29 mouse cellular contexts compared by ENCODE assay signal in the genomic region with DNA sequence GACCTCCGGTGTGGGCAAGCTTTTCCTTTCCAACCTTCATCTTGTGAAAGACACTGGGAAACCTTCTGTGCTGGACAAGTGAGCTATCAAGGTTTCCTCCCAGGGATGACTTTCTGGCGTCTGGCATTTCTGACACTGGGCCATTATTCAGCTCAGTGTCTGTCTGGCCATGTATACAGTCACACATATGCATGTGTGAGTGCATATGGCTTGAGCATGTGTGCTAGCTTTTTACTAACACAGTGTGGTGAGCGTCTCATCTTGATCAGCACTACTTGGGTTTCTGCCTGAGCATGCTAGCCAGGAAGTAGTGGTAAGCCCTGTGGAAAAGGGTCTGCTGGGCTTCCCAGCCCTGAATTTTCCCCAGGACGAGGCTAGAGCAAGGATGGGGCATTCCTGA. TPM values are rescaled to one million over a fixed set of nuclear protein-coding genes. Genes with fewer than 3 reads are reported as not detected.
A peak's percentile ranks its signal among the peaks of the same experiment; 100 is the strongest.
DNase-seq lines count a peak whose midpoint lies in the region; ATAC-seq and TF ChIP-seq lines count a peak whose summit lies in the region.
"Had no signal": no experiment of that assay in that cellular context is flagged by ENCODE, and none has a peak within 500 bp of the region (broad histone marks: within the 10 kb centered on the region; RNA-seq: fewer than 3 reads in every experiment).

No protein-coding gene starts in this region.

- no peak for TF ChIP-seq CTCF in forebrain, postnatal 0 days (IDR thresholded peaks at IDR 0.05; ENCODE audit: low read depth)
- no peak for TF ChIP-seq CTCF in brain, embryonic 14.5 days (IDR thresholded peaks at IDR 0.05; ENCODE audit: borderline replicate concordance, extremely low read depth, insufficient read depth, insufficient read length)

- no peaks in the 10 kb centered on the region for H3K4me1 ChIP-seq in forebrain, embryonic 14.5 days (ENCODE audit: control insufficient read depth, insufficient read depth, low read length)
- no peaks in the 10 kb centered on the region for H3K4me1 ChIP-seq in forebrain, embryonic 13.5 days
- H3K4me1 ChIP-seq in forebrain, embryonic 16.5 days (replicated peaks; ENCODE audit: control insufficient read depth, insufficient read depth, low read length) = peaks cover 2% of the 10 kb centered on the region; the same call in 1 of the 2 replicates
- H3K4me1 ChIP-seq in forebrain, embryonic 15.5 days = peaks cover 8% of the 10 kb centered on the region; the same call in 1 of the 2 replicates
- no peaks in the 10 kb centered on the region for H3K4me1 ChIP-seq in forebrain, postnatal 0 days (ENCODE audit: insufficient read depth)
- 0 out of 2 replicates have a peak, but pooled peaks cover 9% of the 10 kb centered on the region for H3K4me1 ChIP-seq in forebrain, embryonic 12.5 days

- H3K9me3 ChIP-seq in forebrain, embryonic 14.5 days (replicated peaks; ENCODE audit: control insufficient read depth, low read length) = no peaks in the 10 kb centered on the region
- H3K9me3 ChIP-seq in forebrain, embryonic 13.5 days (replicated peaks) = no peaks in the 10 kb centered on the region
- H3K9me3 ChIP-seq in forebrain, embryonic 16.5 days (ENCODE audit: control insufficient read depth, low read length) = no peaks in the 10 kb centered on the region
- H3K9me3 ChIP-seq in forebrain, embryonic 15.5 days = no peaks in the 10 kb centered on the region
- no peaks in the 10 kb centered on the region for H3K9me3 ChIP-seq in forebrain, postnatal 0 days (ENCODE audit: low read length)
- no peaks in the 10 kb centered on the region for H3K9me3 ChIP-seq in forebrain, embryonic 12.5 days
- H3K9me3 ChIP-seq: G1E had no signal

- no peak for ATAC-seq in forebrain, embryonic 14.5 days
- ATAC-seq in forebrain, embryonic 13.5 days = no peak
- peak; percentile 74 for ATAC-seq in forebrain, embryonic 16.5 days
- ATAC-seq in forebrain, embryonic 15.5 days (replicated peaks) = no peak; the same call in 1 of the 2 replicates
- peak; percentile 85 for ATAC-seq in forebrain, postnatal 0 days
- ATAC-seq in forebrain, embryonic 12.5 days (ENCODE audit: low FRiP score) = no peak
- no peak for ATAC-seq in cerebellum, adult (ENCODE audit: insufficient number of reproducible peaks, low FRiP score, low TSS enrichment)
- ATAC-seq: activated CD4-positive, CD25-positive, alpha-beta regulatory T cell, adult 4 months; CD4-positive, CD25-positive, alpha-beta regulatory T cell, adult 4 months; Patski had no signal

- H3K4me2 ChIP-seq in forebrain, embryonic 14.5 days (ENCODE audit: low read length) = no peak overlapping the region
- no peak overlapping the region for H3K4me2 ChIP-seq in forebrain, embryonic 13.5 days
- H3K4me2 ChIP-seq in forebrain, embryonic 16.5 days (ENCODE audit: low read length) = no peak overlapping the region
- no peak overlapping the region for H3K4me2 ChIP-seq in forebrain, embryonic 15.5 days (replicated peaks)
- no peak overlapping the region for H3K4me2 ChIP-seq in forebrain, postnatal 0 days (ENCODE audit: low read depth)
- no peak overlapping the region for H3K4me2 ChIP-seq in forebrain, embryonic 12.5 days

- WGBS in forebrain, embryonic 14.5 days = 54% methylated on average over 4 of the region's 4 CpGs
- WGBS in forebrain, embryonic 13.5 days = 59% methylated on average over 4 of the region's 4 CpGs
- 53% methylated on average over 4 of the region's 4 CpGs for WGBS in forebrain, embryonic 16.5 days
- 39% methylated on average over 4 of the region's 4 CpGs for WGBS in forebrain, embryonic 15.5 days
- WGBS in forebrain, postnatal 0 days = 46% methylated on average over 4 of the region's 4 CpGs
- 58% methylated on average over 4 of the region's 4 CpGs for WGBS in forebrain, embryonic 12.5 days

- no peaks in the 10 kb centered on the region for H3K27me3 ChIP-seq in forebrain, embryonic 14.5 days (replicated peaks; ENCODE audit: control insufficient read depth, insufficient read depth, low read length)
- 0 out of 2 replicates have a peak, but pooled peaks cover 2% of the 10 kb centered on the region for H3K27me3 ChIP-seq in forebrain, embryonic 13.5 days
- no peaks in the 10 kb centered on the region for H3K27me3 ChIP-seq in forebrain, embryonic 16.5 days (replicated peaks; ENCODE audit: control insufficient read depth, insufficient read depth, low read length)
- no peaks in the 10 kb centered on the region for H3K27me3 ChIP-seq in forebrain, embryonic 15.5 days
- no peaks in the 10 kb centered on the region for H3K27me3 ChIP-seq in forebrain, postnatal 0 days (ENCODE audit: insufficient read depth, low read length)
- H3K27me3 ChIP-seq in forebrain, embryonic 12.5 days = peaks cover 10% of the 10 kb centered on the region; the same call in 1 of the 2 replicates
- H3K27me3 ChIP-seq: Patski had no signal

- no peak overlapping the region for H3K9ac ChIP-seq in forebrain, embryonic 14.5 days (ENCODE audit: low read length)
- no peak overlapping the region for H3K9ac ChIP-seq in forebrain, embryonic 13.5 days
- H3K9ac ChIP-seq in forebrain, embryonic 16.5 days (replicated peaks; ENCODE audit: low read depth, low read length) = no peak overlapping the region
- H3K9ac ChIP-seq in forebrain, embryonic 15.5 days (replicated peaks) = no peak overlapping the region
- H3K9ac ChIP-seq in forebrain, postnatal 0 days = no peak overlapping the region
- H3K9ac ChIP-seq in forebrain, embryonic 12.5 days = no peak overlapping the region

- no peak overlapping the region for H3K27ac ChIP-seq in forebrain, embryonic 14.5 days (ENCODE audit: low read depth, low read length)
- no peak overlapping the region for H3K27ac ChIP-seq in forebrain, embryonic 13.5 days
- no peak overlapping the region for H3K27ac ChIP-seq in forebrain, embryonic 16.5 days (ENCODE audit: low read length)
- no peak overlapping the region for H3K27ac ChIP-seq in forebrain, embryonic 15.5 days (replicated peaks)
- H3K27ac ChIP-seq in forebrain, postnatal 0 days (ENCODE audit: low read depth, low read length) = no peak overlapping the region
- no peak overlapping the region for H3K27ac ChIP-seq in forebrain, embryonic 12.5 days

- DNase-seq in forebrain, embryonic 14.5 days (ENCODE audit: low spot score) = peak; percentile 49
- peak; percentile 71 for DNase-seq in forebrain, postnatal 0 days
- DNase-seq in brain, embryonic 14.5 days (ENCODE audit: low read depth) = peak; percentile 35
- DNase-seq: adrenal gland, adult 2 months; adrenal gland, adult 8-10 months; adrenal gland, postnatal 10 days; adrenal gland, postnatal 14 days; adrenal gland, postnatal 25 days; adrenal gland, postnatal 36 days; B cell, adult 2 months; cerebellum, adult 11 months; cerebellum, adult 11-12 months; cerebellum, adult 18-20 months; cerebellum, adult 2 months had no signal

- H3K36me3 ChIP-seq in forebrain, embryonic 14.5 days (ENCODE audit: control insufficient read depth, insufficient read depth, low read length) = no peaks in the 10 kb centered on the region
- no peaks in the 10 kb centered on the region for H3K36me3 ChIP-seq in forebrain, embryonic 13.5 days (ENCODE audit: poor library complexity, severe bottlenecking)
- no peaks in the 10 kb centered on the region for H3K36me3 ChIP-seq in forebrain, embryonic 16.5 days (ENCODE audit: control insufficient read depth, insufficient read depth)
- H3K36me3 ChIP-seq in forebrain, embryonic 15.5 days = no peaks in the 10 kb centered on the region
- H3K36me3 ChIP-seq in forebrain, postnatal 0 days (ENCODE audit: insufficient read depth) = no peaks in the 10 kb centered on the region
- no peaks in the 10 kb centered on the region for H3K36me3 ChIP-seq in forebrain, embryonic 12.5 days (replicated peaks)
- H3K36me3 ChIP-seq: G1E had no signal

- no peak for TF ChIP-seq POLR2A in brain, embryonic 14.5 days (IDR thresholded peaks at IDR 0.05; ENCODE audit: borderline replicate concordance, extremely low read depth, insufficient read depth, insufficient read length, poor library complexity, severe bottlenecking)

- H3K4me3 ChIP-seq in forebrain, embryonic 14.5 days (ENCODE audit: low read depth, low read length) = no peak overlapping the region
- no peak overlapping the region for H3K4me3 ChIP-seq in forebrain, embryonic 13.5 days
- H3K4me3 ChIP-seq in forebrain, embryonic 16.5 days (replicated peaks; ENCODE audit: low read length) = no peak overlapping the region
- H3K4me3 ChIP-seq in forebrain, embryonic 15.5 days = no peak overlapping the region
- H3K4me3 ChIP-seq in forebrain, postnatal 0 days (ENCODE audit: low read depth, low read length) = no peak overlapping the region
- H3K4me3 ChIP-seq in forebrain, embryonic 12.5 days (replicated peaks) = no peak overlapping the region

RNA-seq across cellular contexts. Expression of gene Arhgap40, which starts 28.7 kb away (rescaled TPM):
- polyA plus RNA-seq in forebrain, embryonic 14.5 days (2014; fragmentation: Nextera tagmentation; extraction: Ambion mirVana) = 0.44 and 0.48 TPM in 2 replicates
- 0.25 and 0.28 TPM in 2 replicates for polyA plus RNA-seq in forebrain, embryonic 13.5 days (2015; fragmentation: Nextera tagmentation; extraction: Ambion mirVana)
- 0.94 TPM in 1 of 2 replicates, not detected in the other for polyA plus RNA-seq in forebrain, embryonic 16.5 days (2015; fragmentation: Nextera tagmentation; extraction: Ambion mirVana)
- 0.37 and 0.42 TPM in 2 replicates for polyA plus RNA-seq in forebrain, embryonic 15.5 days (2015; fragmentation: Nextera tagmentation; extraction: Ambion mirVana)
- total RNA-seq in forebrain, postnatal 0 days (2014; rRNA removed) = 0.14 and 0.46 TPM in 2 replicates
- polyA plus RNA-seq in forebrain, postnatal 0 days (2015; fragmentation: Nextera tagmentation; extraction: Ambion mirVana) = 0.41 and 0.58 TPM in 2 replicates
- 0.36 and 0.81 TPM in 2 replicates for polyA plus RNA-seq in forebrain, embryonic 12.5 days (2016; fragmentation: Nextera tagmentation; extraction: Ambion mirVana)
- 0.97 and 1.1 TPM in 2 replicates for polyA plus RNA-seq in brain, embryonic 14.5 days (2012; rRNA removed)
- total RNA-seq: adrenal gland, adult 18-20 months; adrenal gland, adult 2 months; adrenal gland, adult 8-10 months; adrenal gland, postnatal 10 days; adrenal gland, postnatal 14 days; adrenal gland, postnatal 25 days; adrenal gland, postnatal 36 days; adrenal gland, postnatal 4 days; CH12.LX; G1E; MEL had no signal
- polyA plus RNA-seq: activated CD4-positive, CD25-positive, alpha-beta regulatory T cell, adult 4 months; adrenal gland, adult 2 months; C2C12; CD4-positive, CD25-positive, alpha-beta regulatory T cell, adult 4 months; G1E had no signal

RNA-seq across cellular contexts. Expression of gene Adig, which starts 38.9 kb away (rescaled TPM):
- polyA plus RNA-seq in forebrain, embryonic 14.5 days (2014; fragmentation: Nextera tagmentation; extraction: Ambion mirVana) = not detected in 2 replicates
- not detected in 2 replicates for polyA plus RNA-seq in forebrain, embryonic 13.5 days (2015; fragmentation: Nextera tagmentation; extraction: Ambion mirVana)
- polyA plus RNA-seq in forebrain, embryonic 16.5 days (2015; fragmentation: Nextera tagmentation; extraction: Ambion mirVana) = not detected in 2 replicates
- not detected in 2 replicates for polyA plus RNA-seq in forebrain, embryonic 15.5 days (2015; fragmentation: Nextera tagmentation; extraction: Ambion mirVana)
- not detected in 2 replicates for total RNA-seq in forebrain, postnatal 0 days (2014; rRNA removed)
- not detected in 2 replicates for polyA plus RNA-seq in forebrain, postnatal 0 days (2015; fragmentation: Nextera tagmentation; extraction: Ambion mirVana)
- not detected in 2 replicates for polyA plus RNA-seq in forebrain, embryonic 12.5 days (2016; fragmentation: Nextera tagmentation; extraction: Ambion mirVana)
- 0.86 TPM in 1 of 2 replicates, not detected in the other for polyA plus RNA-seq in brain, embryonic 14.5 days (2012; rRNA removed)
- total RNA-seq: CH12.LX, ES-E14, G1E, MEL had no signal
- polyA plus RNA-seq: activated CD4-positive, CD25-positive, alpha-beta regulatory T cell, adult 4 months; CD4-positive, CD25-positive, alpha-beta regulatory T cell, adult 4 months; G1E; Patski had no signal

Comparison
In these comparisons a context has a peak if more than half of its experiments do, and no peak if none do; other contexts are left out.
1. ATAC-seq: peak in forebrain, embryonic 16.5 days (single experiment) and forebrain, postnatal 0 days (single experiment); none in forebrain, embryonic 14.5 days (single experiment), forebrain, embryonic 13.5 days (single experiment), forebrain, embryonic 15.5 days (single experiment), forebrain, embryonic 12.5 days (single experiment) and cerebellum, adult (single experiment).
2. Peak in every context shown above with its lines, with median percentiles within 50 percentile points of each other: DNase-seq.